Mouse (Mus musculus) CH12.LX (cell line): ENCODE results near the gene Cadm1.

ENCODE experiments used
- CTCF ChIP-seq, 2 experiments: IDR thresholded peaks in 1 of 2; conservative IDR thresholded peaks in 1 of 2; 2 replicates each; pipeline ENCODE4 v1.5.1; 2011 to 2012; ENCODE audit warnings: low read depth in 2 of 2, low read length in 2 of 2, improper control_type of control experiment in 1 of 2, inconsistent platforms in 1 of 2, mild to moderate bottlenecking in 1 of 2, moderate library complexity in 1 of 2
- IRF4 ChIP-seq: IDR thresholded peaks from 2 replicates; pipeline ENCODE4 v1.6.1; 2014; ENCODE audit warnings: low read depth, mild to moderate bottlenecking, inconsistent platforms, low read length, improper control_type of control experiment
- MEF2A ChIP-seq: IDR thresholded peaks from 2 replicates; pipeline ENCODE4 v1.6.1; 2014; ENCODE audit warnings: low read depth, mild to moderate bottlenecking, inconsistent platforms, low read length, improper control_type of control experiment, borderline replicate concordance
- POLR2A ChIP-seq: IDR thresholded peaks from 2 replicates; pipeline ENCODE4 v1.6.1; 2011; ENCODE audit warnings: low read depth, mild to moderate bottlenecking, improper control_type of control experiment, low read length
- USF1 ChIP-seq: IDR thresholded peaks from 2 replicates; pipeline ENCODE4 v1.6.1; 2014; ENCODE audit warnings: low read depth, mild to moderate bottlenecking, inconsistent platforms, low read length, improper control_type of control experiment

GRCm38 (mm10) chr9:47612894-47613412 lies 83.0 kb downstream of the Cadm1 start:
- TF ChIP-seq MEF2A, result no peak
- no peak for TF ChIP-seq CTCF (conservative IDR thresholded peaks at IDR 0.05 in 1 of 2, IDR thresholded peaks at IDR 0.05 in 1 of 2; ENCODE audit: low read depth in 2 of 2, low read length in 2 of 2)
- no peak for TF ChIP-seq USF1
- TF ChIP-seq IRF4, result no peak
- no peak for TF ChIP-seq POLR2A
